Mouse (Mus musculus) heart, postnatal 0 days (tissue): ENCODE data around the gene Adamts8. TPM values are rescaled to one million over a fixed set of nuclear protein-coding genes. Genes with fewer than 3 reads are reported as not detected.

Experiments
- ATAC-seq: fragments of 200-750 bp; cut with Nextera tagmentation; 2 replicates; pipeline ENCODE4 v1.8.0; 2017; ENCODE audit warnings: low read depth, moderate number of reproducible peaks, moderate library complexity; ENCODE audit not compliant: insufficient read depth
- DNase-seq: peaks from one replicate; pipeline ENCODE4 v3.0.0-alpha.2; 2016; ENCODE audit warnings: low spot score
- H3K27ac ChIP-seq: fragments of 300-500 bp; sonication (generic); 2 replicates; pipeline ENCODE4 v1.5.1; 2014; ENCODE audit warnings: low read depth, mild to moderate bottlenecking
- H3K27me3 ChIP-seq: fragments of 300-500 bp; sonication (generic); 2 replicates; pipeline ENCODE4 v1.6.1; 2014; ENCODE audit warnings: low read length, mixed read lengths; ENCODE audit not compliant: control insufficient read depth, insufficient read depth
- H3K36me3 ChIP-seq: fragments of 300-500 bp; sonication (generic); replicated peaks from 2 replicates; pipeline ENCODE4 v1.6.1; 2014; ENCODE audit warnings: low read length, mixed read lengths; ENCODE audit not compliant: control insufficient read depth, insufficient read depth
- H3K4me1 ChIP-seq: fragments of 300-500 bp; sonication (generic); 2 replicates; pipeline ENCODE4 v1.6.1; 2014; ENCODE audit warnings: antibody characterized with exemption; ENCODE audit not compliant: control insufficient read depth, insufficient read depth
- H3K4me2 ChIP-seq: fragments of 300-500 bp; sonication (generic); 2 replicates; pipeline ENCODE4 v1.6.1; 2014; ENCODE audit warnings: low read depth, mild to moderate bottlenecking, low read length, moderate library complexity
- H3K4me3 ChIP-seq: fragments of 300-500 bp; sonication (generic); 2 replicates; pipeline ENCODE4 v1.5.1; 2014; ENCODE audit warnings: low read depth, low read length
- H3K9ac ChIP-seq: fragments of 300-500 bp; sonication (generic); replicated peaks from 2 replicates; pipeline ENCODE4 v1.6.1; 2014; ENCODE audit warnings: low read depth, low read length, mixed read lengths
- H3K9me3 ChIP-seq: fragments of 300-500 bp; sonication (generic); replicated peaks from 2 replicates; pipeline ENCODE4 v1.6.1; 2016; ENCODE audit warnings: low read length; ENCODE audit not compliant: control insufficient read depth
- CTCF ChIP-seq: IDR thresholded peaks from 2 replicates; pipeline ENCODE4 v1.5.1; 2016; ENCODE audit warnings: antibody characterized with exemption, control low read depth, low read depth
- EP300 ChIP-seq: IDR thresholded peaks from 2 replicates; pipeline ENCODE4 v1.6.1; 2016; ENCODE audit warnings: antibody characterized with exemption, low read depth
- WGBS: fragments of 180-500 bp; shearing (Covaris S2); extraction: QIAGEN DNeasy Blood & Tissue Kit; methylation state at CpG from one replicate; pipeline ENCODE4 v1.1.7; 2014; 5-methylcytosine and 5-hydroxymethylcytosine counted together
- polyA plus RNA-seq: library from polyadenylated mRNA; unstranded; fragments of >200 nt; fragmentation: Nextera tagmentation; extraction: Ambion mirVana; gene quantifications from 2 replicates; pipeline ENCODE4 v1.2.1, GENCODE M21; 2015
- total RNA-seq: library from RNA; depleted of rRNA; stranded (reverse); fragments of >200 nt; gene quantifications from 2 replicates; pipeline ENCODE4 v1.2.3, GENCODE M21; 2014; ENCODE audit warnings: low replicate concordance

Adamts8 gene
- total and polyA plus RNA-seq, 2 experiments from 2014 or later, result 9.2 to 24.3 TPM

DNA sequence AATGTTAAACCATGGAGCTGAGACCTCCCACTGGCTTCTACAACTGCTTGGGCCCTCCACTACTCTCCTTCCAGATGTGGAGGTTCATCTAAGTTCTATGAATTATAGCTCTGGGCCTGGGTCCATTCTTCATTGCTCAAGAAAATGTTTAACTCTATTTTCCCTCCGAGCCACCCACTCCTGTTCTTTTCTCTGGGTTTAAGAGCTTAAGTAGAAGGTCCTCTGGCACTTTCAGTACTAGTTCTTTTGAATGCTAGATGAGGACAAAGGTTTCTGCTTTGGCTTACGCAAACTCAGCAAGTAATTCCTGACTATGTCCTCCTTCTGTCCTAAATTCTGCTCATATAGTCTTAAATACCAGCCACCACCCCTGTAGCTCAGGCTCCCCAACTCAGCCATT is 13.6 kb upstream of the Adamts8 start:
- no peak for DNase-seq
- ATAC-seq, result no peak
- Histone ChIP-seq H3K4me2 (no peak overlapping the region), H3K9ac (no peak overlapping the region), H3K4me3 (no peak overlapping the region), H3K4me1 (no peaks in the 10 kb centered on the region), H3K36me3 (no peaks in the 10 kb centered on the region), H3K27ac (no peak overlapping the region), H3K27me3 (no peaks in the 10 kb centered on the region), H3K9me3 (no peaks in the 10 kb centered on the region)
- 82% methylated on average over 2 of the region's 2 CpGs for WGBS
- no peak for TF ChIP-seq EP300
- TF ChIP-seq CTCF, result no peak

DNA sequence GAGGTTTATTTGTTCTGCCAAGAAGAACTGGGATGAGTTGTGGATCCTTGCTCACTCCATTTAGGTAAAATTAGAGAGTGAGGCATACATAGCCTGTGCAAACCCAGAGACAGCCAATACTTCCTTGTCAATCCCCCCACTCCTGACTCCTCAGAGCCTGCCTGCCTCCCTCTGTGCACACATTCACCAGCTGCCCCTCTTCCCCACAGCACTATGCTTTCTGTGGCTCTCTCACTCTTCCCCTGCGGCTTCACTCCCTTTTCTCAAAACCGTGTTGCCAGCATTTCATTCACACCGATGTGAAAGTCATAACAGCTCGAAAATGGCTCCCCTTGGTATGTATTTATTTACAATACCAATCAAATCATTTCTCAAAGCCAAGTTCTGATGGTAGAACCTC is 10.0 kb upstream of the Adamts8 start:
- H3K4me3 ChIP-seq, result no peak overlapping the region
- no peaks in the 10 kb centered on the region for H3K27me3 ChIP-seq
- H3K4me2 ChIP-seq, result no peak overlapping the region
- H3K27ac ChIP-seq, result no peak overlapping the region
- no peaks in the 10 kb centered on the region for H3K4me1 ChIP-seq
- ATAC-seq (no peak), DNase-seq (no peak)
- H3K9ac ChIP-seq, result no peak overlapping the region
- H3K9me3 ChIP-seq, result no peaks in the 10 kb centered on the region
- 77% methylated on average over 4 of the region's 4 CpGs for WGBS
- no peaks in the 10 kb centered on the region for H3K36me3 ChIP-seq
- TF ChIP-seq EP300, result no peak
- TF ChIP-seq CTCF, result no peak

DNA sequence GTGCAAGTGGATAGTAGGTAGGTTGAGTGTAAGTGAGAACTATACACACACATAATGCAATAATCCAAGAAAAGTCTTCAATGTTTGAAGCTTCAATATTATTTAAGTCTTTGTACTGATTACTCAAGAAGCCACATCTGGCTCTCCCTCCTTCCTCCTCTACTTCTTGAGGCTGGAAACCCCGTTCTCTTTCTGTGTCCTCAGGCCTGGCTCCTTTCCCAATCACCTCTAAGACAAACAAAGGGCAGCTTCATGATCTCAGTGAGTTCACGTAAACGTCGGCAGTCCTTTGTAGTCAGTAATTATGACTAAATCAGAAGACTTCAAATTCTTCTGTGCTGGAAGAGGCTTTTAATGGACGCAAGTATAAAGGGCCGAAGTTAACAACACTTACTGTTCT is 7.5 kb upstream of the Adamts8 start:
- WGBS, result 61% methylated on average over 6 of the region's 6 CpGs
- Histone ChIP-seq H3K4me2 (no peak overlapping the region), H3K4me1 (no peaks in the 10 kb centered on the region), H3K9ac (no peak overlapping the region), H3K4me3 (no peak overlapping the region), H3K9me3 (no peaks in the 10 kb centered on the region), H3K27ac (no peak overlapping the region), H3K27me3 (no peaks in the 10 kb centered on the region), H3K36me3 (no peaks in the 10 kb centered on the region)
- ATAC-seq, result no peak
- DNase-seq, result no peak
- no peak for TF ChIP-seq CTCF
- no peak for TF ChIP-seq EP300

DNA sequence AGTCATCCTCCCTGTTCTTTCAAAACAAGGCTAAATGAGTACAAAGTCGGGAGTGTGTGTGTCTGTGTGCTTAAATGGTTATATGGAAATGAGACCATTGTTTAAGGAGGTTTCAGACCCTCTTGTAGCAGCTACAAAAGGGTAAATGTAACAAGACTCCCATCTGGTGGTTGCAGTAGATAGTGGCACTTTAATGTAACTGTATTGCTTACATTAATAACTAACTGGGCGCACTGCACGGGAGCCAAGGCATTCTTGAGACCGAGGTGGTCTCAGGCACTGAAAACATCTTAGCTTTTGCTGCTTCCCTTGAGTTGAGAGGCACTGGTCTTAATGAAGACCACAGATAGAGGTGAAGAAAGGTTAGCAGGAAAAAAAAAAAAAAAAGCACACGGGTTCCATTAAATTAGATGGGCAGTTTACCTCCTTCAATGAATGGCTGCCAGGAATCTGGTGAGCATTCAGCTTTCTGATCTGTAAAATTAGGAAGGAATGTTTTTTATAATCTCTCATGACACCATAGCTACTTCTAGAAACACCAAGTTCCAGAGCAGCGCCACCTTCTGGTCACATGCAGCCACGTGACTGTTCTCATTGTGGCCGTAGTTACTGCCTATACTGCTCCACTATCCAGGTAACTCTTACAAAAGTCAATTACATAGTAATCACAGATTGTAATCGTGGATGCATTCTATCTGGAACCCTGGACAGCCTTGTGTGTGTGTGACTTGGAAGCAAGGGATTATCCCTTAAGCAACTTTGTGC is 5.5 kb upstream of the Adamts8 start:
- H3K36me3 ChIP-seq, result no peaks in the 10 kb centered on the region
- DNase-seq (peak; percentile 75), ATAC-seq (peak; percentile 73)
- H3K9ac ChIP-seq, result no peak overlapping the region
- H3K9me3 ChIP-seq, result no peaks in the 10 kb centered on the region
- H3K4me2 ChIP-seq, result peak overlapping the region; percentile 46; the same call in 1 of the 2 replicates
- TF ChIP-seq EP300, result no peak
- peak; percentile 88 for TF ChIP-seq CTCF
- H3K27me3 ChIP-seq, result peaks cover 15% of the 10 kb centered on the region
- 0 out of 2 replicates have a peak overlapping the region, but pooled peaks have one; percentile 9 for H3K4me3 ChIP-seq
- H3K4me1 ChIP-seq, result no peaks in the 10 kb centered on the region
- 24% methylated on average over 9 of the region's 9 CpGs for WGBS
- H3K27ac ChIP-seq, result no peak overlapping the region

DNA sequence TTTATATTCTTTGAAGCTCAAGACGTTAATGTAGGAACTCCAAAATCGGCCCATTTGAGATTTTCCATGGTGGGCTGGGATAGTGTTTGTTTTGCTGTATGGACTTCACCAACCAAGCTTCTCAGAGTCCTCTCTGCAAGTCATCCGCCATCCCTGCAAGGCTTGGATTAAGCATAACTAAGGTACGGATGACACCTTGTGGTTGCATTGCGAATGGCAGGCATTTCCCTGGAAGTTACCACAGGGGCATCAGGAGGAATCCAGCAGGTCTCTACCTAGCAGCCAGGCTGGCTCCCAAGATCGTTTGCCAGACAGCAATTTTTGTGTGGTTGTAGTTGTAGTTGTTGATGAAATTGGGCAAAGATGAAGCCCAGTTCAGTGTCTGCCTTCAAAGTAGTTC is 2.0 kb upstream of the Adamts8 start:
- H3K4me3 ChIP-seq, result no peak overlapping the region
- H3K4me1 ChIP-seq, result peaks cover 5% of the 10 kb centered on the region
- no peak overlapping the region for H3K4me2 ChIP-seq
- ATAC-seq, result peak; percentile 49; the same call in 1 of the 2 replicates
- peaks cover 31% of the 10 kb centered on the region for H3K27me3 ChIP-seq
- TF ChIP-seq CTCF, result peak; percentile 99
- TF ChIP-seq EP300, result no peak
- peak; percentile 82 for DNase-seq
- H3K27ac ChIP-seq, result no peak overlapping the region
- no peak overlapping the region for H3K9ac ChIP-seq
- no peaks in the 10 kb centered on the region for H3K36me3 ChIP-seq
- no peaks in the 10 kb centered on the region for H3K9me3 ChIP-seq
- 3% methylated on average over 6 of the region's 6 CpGs for WGBS

DNA sequence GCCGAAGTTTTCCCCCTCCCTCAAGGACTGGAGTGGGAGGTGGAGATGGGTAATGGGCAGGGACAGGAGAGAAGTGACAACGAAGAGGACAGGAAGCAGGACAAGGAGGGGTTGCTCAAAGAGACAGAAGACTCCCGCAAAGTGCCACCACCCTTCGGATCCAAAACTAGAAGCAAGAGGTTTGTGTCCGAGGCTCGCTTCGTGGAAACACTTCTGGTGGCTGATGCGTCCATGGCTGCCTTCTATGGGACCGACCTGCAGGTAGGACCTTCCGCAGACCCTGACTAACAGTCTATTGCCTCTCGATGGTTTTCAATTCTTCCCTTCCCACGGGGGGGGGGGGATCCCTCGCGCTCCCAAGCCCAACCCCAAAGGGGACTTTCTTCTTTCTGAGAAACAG is 979 bp downstream of the Adamts8 start:
- no peak for DNase-seq
- TF ChIP-seq EP300, result no peak
- TF ChIP-seq CTCF, result no peak
- 0% methylated on average over 14 of the region's 14 CpGs for WGBS
- Histone ChIP-seq H3K36me3 (no peaks in the 10 kb centered on the region), H3K9me3 (no peaks in the 10 kb centered on the region), H3K4me2 (peak overlapping the region; percentile 75), H3K4me3 (peak overlapping the region; percentile 57), H3K27ac (no peak overlapping the region), H3K9ac (peak overlapping the region; percentile 47), H3K27me3 (peaks cover 31% of the 10 kb centered on the region), H3K4me1 (peaks cover 5% of the 10 kb centered on the region)
- ATAC-seq, result no peak
